Mouse (Mus musculus): ENCODE results near the gene Car15.

DNA sequence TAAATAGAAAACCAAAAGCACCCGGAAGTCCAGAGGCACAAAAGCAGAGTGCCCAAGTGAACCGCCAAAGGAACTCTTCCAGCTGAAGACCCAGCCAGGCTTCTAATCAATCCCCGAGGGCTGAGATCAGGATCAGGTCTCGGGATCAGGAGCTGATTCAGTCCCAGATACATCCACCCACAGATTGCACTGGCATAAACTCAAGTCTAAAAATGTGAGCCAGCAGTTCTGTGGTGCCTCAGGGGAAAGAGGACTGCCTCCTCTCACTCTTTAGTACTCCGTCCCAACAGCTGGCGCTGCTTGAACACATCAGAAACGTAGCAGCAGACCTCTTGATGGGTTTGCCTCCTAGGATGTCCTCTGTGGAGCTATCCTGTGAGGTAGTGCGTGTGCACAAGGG is 21.6 kb downstream of the Car15 start:
- TF ChIP-seq CTCF (IDR thresholded peaks at IDR 0.05; ENCODE audit: control insufficient read depth, insufficient read depth, low read length) (no peak), POLR2A (IDR thresholded peaks at IDR 0.05; ENCODE audit: borderline replicate concordance, control insufficient read depth, low read depth, low read length) (no peak)

Measured in bone marrow, adult 2 months (tissue).